Mouse (Mus musculus) CH12.LX (cell line): ENCODE data around the gene Gm40460. TPM values are rescaled to one million over a fixed set of nuclear protein-coding genes. Genes with fewer than 3 reads are reported as not detected.
"Not testable (repeated sequence)": the region's sequence is repeated elsewhere in the genome, so short reads cannot be mapped to it uniquely, and the experiment has no call there.

ENCODE experiments used
- DNase-seq: peaks from one replicate; pipeline ENCODE4 v3.0.0-alpha.2; 2013; ENCODE audit errors: extremely low read depth
- H3K27ac ChIP-seq: 2 replicates; pipeline ENCODE4 v1.5.1; 2012; ENCODE audit warnings: low read depth, mild to moderate bottlenecking, control low read depth, moderate library complexity; ENCODE audit not compliant: insufficient read depth
- H3K27me3 ChIP-seq: replicated peaks from 2 replicates; pipeline ENCODE3; 2012; ENCODE audit warnings: inconsistent platforms
- H3K36me3 ChIP-seq, 2 experiments: replicated peaks in 1 of 2; 2 replicates each; pipeline versions ENCODE3 to v1.6.1; 2012; ENCODE audit warnings: inconsistent platforms in 1 of 2, low read length in 1 of 2, mild to moderate bottlenecking in 1 of 2, mixed read lengths in 1 of 2, moderate library complexity in 1 of 2; ENCODE audit not compliant: control insufficient read depth in 1 of 2, insufficient read depth in 1 of 2
- H3K4me1 ChIP-seq, 2 experiments: 2 replicates each; pipeline ENCODE4 v1.6.1; 2012; ENCODE audit warnings: inconsistent platforms in 1 of 2, moderate library complexity in 1 of 2; ENCODE audit not compliant: insufficient read depth in 2 of 2, control insufficient read depth in 1 of 2
- H3K4me2 ChIP-seq: 2 replicates; pipeline ENCODE4 v1.6.1; 2012; ENCODE audit warnings: low read depth, mild to moderate bottlenecking, control low read depth; ENCODE audit not compliant: poor library complexity, insufficient read depth, severe bottlenecking
- H3K4me3 ChIP-seq, 3 experiments: fragments of 150-350 bp in 1 of 3; sonication (generic) in 1 of 3; replicated peaks in 1 of 3; 2 replicates each; pipeline versions ENCODE3 to v1.5.1; 2011 to 2012; ENCODE audit warnings: low read depth in 2 of 3, low read length in 2 of 3, mild to moderate bottlenecking in 2 of 3, moderate library complexity in 2 of 3, control low read depth in 1 of 3, improper control_type of control experiment in 1 of 3, inconsistent platforms in 1 of 3, mixed read lengths in 1 of 3; ENCODE audit not compliant: poor library complexity in 1 of 3
- H3K79me2 ChIP-seq: replicated peaks from 2 replicates; pipeline ENCODE4 v1.6.1; 2012; ENCODE audit warnings: mild to moderate bottlenecking, moderate library complexity; ENCODE audit not compliant: control insufficient read depth, poor library complexity, insufficient read depth, severe bottlenecking; ENCODE audit errors: extremely low read depth
- H3K9ac ChIP-seq: 2 replicates; pipeline ENCODE4 v1.6.1; 2012; ENCODE audit warnings: low read depth, mild to moderate bottlenecking, control low read depth, moderate library complexity; ENCODE audit not compliant: insufficient read depth
- H3K9me3 ChIP-seq: replicated peaks from 2 replicates; pipeline ENCODE3; 2012; ENCODE audit warnings: low read length, inconsistent platforms, mixed read lengths
- CTCF ChIP-seq, 2 experiments: IDR thresholded peaks in 1 of 2; conservative IDR thresholded peaks in 1 of 2; 2 replicates each; pipeline ENCODE4 v1.5.1; 2011 to 2012; ENCODE audit warnings: low read depth in 2 of 2, low read length in 2 of 2, improper control_type of control experiment in 1 of 2, inconsistent platforms in 1 of 2, mild to moderate bottlenecking in 1 of 2, moderate library complexity in 1 of 2
- SMC3 ChIP-seq: IDR thresholded peaks from 2 replicates; pipeline ENCODE4 v1.6.1; 2011; ENCODE audit warnings: low read depth, low read length, improper control_type of control experiment
- dilution Hi-C: fragments of 300-500 bp; cut with MboI; formaldehyde crosslinking; loops from 2 replicates; pipeline ENCODE4 v1.14.3; 2020; ENCODE audit warnings: low sequenced_read_pairs; ENCODE audit not compliant: extremely low pct_unique_long_range_greater_than_20kb, extremely low pct_ligation_motif_present
- in situ Hi-C: fragments of 300-500 bp; cut with MboI; formaldehyde crosslinking; loops from 3 replicates; pipeline ENCODE4 v1.14.3; 2019; ENCODE audit warnings: low sequenced_read_pairs, low pct_ligation_motif_present, low pct_unique_long_range_greater_than_20kb, mixed read lengths
- polyA plus RNA-seq: library from polyadenylated mRNA; unstranded; fragments of >175 nt; gene quantifications from 2 replicates; pipeline ENCODE4 v1.2.1, GENCODE M21; 2012; ENCODE audit warnings: low read depth; ENCODE audit not compliant: insufficient read length
- total RNA-seq, 2 experiments: library from RNA; depleted of rRNA; stranded (reverse); fragments of 300-350 nt in 1 of 2; fragments of >200 nt in 1 of 2; gene quantifications; 2 replicates each; pipeline ENCODE4 v1.2.3; 2012 to 2014

Gm40460 gene
- total and polyA plus RNA-seq, 3 experiments: not detected

- dilution Hi-C loops: not testable (repeated sequence)
These were observed 38.4 kb upstream of the Gm40460 start for GRCm38 (mm10) chr7:142279291-142279690.

GRCm38 (mm10) chr7:142278183-142278582 lies 37.3 kb upstream of the Gm40460 start:
- H3K4me1 ChIP-seq, H3K36me3 ChIP-seq, in situ Hi-C loops, H3K9me3 ChIP-seq, H3K4me3 ChIP-seq, dilution Hi-C loops, H3K4me2 ChIP-seq, H3K27ac ChIP-seq, H3K9ac ChIP-seq, H3K79me2 ChIP-seq: not testable (repeated sequence)
- peaks cover 28% of the 10 kb centered on the region for H3K27me3 ChIP-seq
- DNase-seq: peak; percentile 39
- peak; percentile 19; the same call in 1 of the 2 replicates for TF ChIP-seq SMC3
- peak; percentile 36 to 54; a peak in 2 of 4 replicates for TF ChIP-seq CTCF (conservative IDR thresholded peaks at IDR 0.05 in 1 of 2, IDR thresholded peaks at IDR 0.05 in 1 of 2; ENCODE audit: low read depth in 2 of 2, low read length in 2 of 2)

More at GRCm38 (mm10) chr7:142279291-142279690, 38.4 kb upstream of the Gm40460 start:
- in situ Hi-C loops, H3K79me2 ChIP-seq, H3K4me3 ChIP-seq, H3K4me2 ChIP-seq, H3K4me1 ChIP-seq, H3K9ac ChIP-seq: not testable (repeated sequence)
- TF ChIP-seq CTCF (conservative IDR thresholded peaks at IDR 0.05 in 1 of 2, IDR thresholded peaks at IDR 0.05 in 1 of 2; ENCODE audit: low read depth in 2 of 2, low read length in 2 of 2): peak in 1 of 2 experiments; percentile 18; a peak in 1 of 4 replicates
- TF ChIP-seq, all 38 proteins: peak for 1; not testable (repeated sequence) for 37
- not testable (repeated sequence) for H3K27ac ChIP-seq, H3K36me3 ChIP-seq, H3K9me3 ChIP-seq, DNase-seq
- peaks cover 37% of the 10 kb centered on the region for H3K27me3 ChIP-seq

GRCm38 (mm10) chr7:142274263-142274662 lies 33.4 kb upstream of the Gm40460 start, which contains the start of gene Gm4559:
Gm4559 (minus strand) TSS chr7:142274363.
- peaks cover 38% of the 10 kb centered on the region for H3K27me3 ChIP-seq
- H3K79me2 ChIP-seq, H3K4me2 ChIP-seq, H3K9me3 ChIP-seq, dilution Hi-C loops, H3K36me3 ChIP-seq, H3K27ac ChIP-seq, H3K9ac ChIP-seq, H3K4me1 ChIP-seq, in situ Hi-C loops, H3K4me3 ChIP-seq, DNase-seq: not testable (repeated sequence)

- H3K9me3 ChIP-seq, DNase-seq, H3K4me3 ChIP-seq, H3K4me1 ChIP-seq, H3K9ac ChIP-seq, H3K27ac ChIP-seq, H3K36me3 ChIP-seq, in situ Hi-C loops, H3K4me2 ChIP-seq, H3K79me2 ChIP-seq, dilution Hi-C loops: not testable (repeated sequence)
- peaks cover 32% of the 10 kb centered on the region for H3K27me3 ChIP-seq
These were observed 17.4 kb upstream of the Gm40460 start, which contains the start of gene Gm2431 for GRCm38 (mm10) chr7:142258254-142258653. Gm2431 (minus strand) TSS chr7:142258354.
